Mouse (Mus musculus) kidney, embryonic 14.5 days (tissue): ENCODE data around the gene Atox1. TPM values are rescaled to one million over a fixed set of nuclear protein-coding genes. Genes with fewer than 3 reads are reported as not detected.
A peak's percentile ranks its signal among the peaks of the same experiment; 100 is the strongest.

Experiments
- ATAC-seq: fragments of 200-750 bp; cut with Nextera tagmentation; 2 replicates; pipeline ENCODE4 v1.8.0; 2017; ENCODE audit warnings: moderate number of reproducible peaks, mild to moderate bottlenecking, moderate TSS enrichment, moderate library complexity; ENCODE audit not compliant: low FRiP score, low TSS enrichment
- H3K27ac ChIP-seq: fragments of 300-500 bp; sonication (generic); 2 replicates; pipeline ENCODE4 v1.5.1; 2014; ENCODE audit warnings: low read depth, mild to moderate bottlenecking, low read length, moderate library complexity, mixed read lengths
- H3K27me3 ChIP-seq: fragments of 300-500 bp; sonication (generic); 2 replicates; pipeline ENCODE4 v1.6.1; 2014; ENCODE audit warnings: mild to moderate bottlenecking, low read length; ENCODE audit not compliant: control insufficient read depth, insufficient read depth
- H3K36me3 ChIP-seq: fragments of 300-500 bp; sonication (generic); 2 replicates; pipeline ENCODE4 v1.6.1; 2014; ENCODE audit warnings: low read length, mixed read lengths; ENCODE audit not compliant: control insufficient read depth, insufficient read depth
- H3K4me1 ChIP-seq: fragments of 300-500 bp; sonication (generic); 2 replicates; pipeline ENCODE4 v1.6.1; 2014; ENCODE audit warnings: low read length, mixed read lengths; ENCODE audit not compliant: control insufficient read depth, insufficient read depth
- H3K4me2 ChIP-seq: fragments of 300-500 bp; sonication (generic); replicated peaks from 2 replicates; pipeline ENCODE4 v1.6.1; 2014; ENCODE audit warnings: low read depth, mild to moderate bottlenecking, low read length
- H3K4me3 ChIP-seq: fragments of 300-500 bp; sonication (generic); 2 replicates; pipeline ENCODE4 v1.5.1; 2014; ENCODE audit warnings: mild to moderate bottlenecking, low read length
- H3K9ac ChIP-seq: fragments of 300-500 bp; sonication (generic); 2 replicates; pipeline ENCODE4 v1.6.1; 2014; ENCODE audit warnings: low read depth, mild to moderate bottlenecking, low read length, moderate library complexity
- H3K9me3 ChIP-seq: fragments of 300-500 bp; sonication (generic); 2 replicates; pipeline ENCODE4 v1.6.1; 2016; ENCODE audit warnings: low read length; ENCODE audit not compliant: control insufficient read depth
- WGBS: fragments of 180-500 bp; shearing (Covaris S2); extraction: QIAGEN DNeasy Blood & Tissue Kit; methylation state at CpG from one replicate; pipeline ENCODE4 v1.1.7; 2014; 5-methylcytosine and 5-hydroxymethylcytosine counted together
- polyA plus RNA-seq: library from polyadenylated mRNA; unstranded; fragments of >200 nt; fragmentation: Nextera tagmentation; extraction: Ambion mirVana; gene quantifications from 2 replicates; pipeline ENCODE4 v1.2.1, GENCODE M21; 2014

Gene Atox1
- polyA plus RNA-seq, 1 experiment from 2014 or later, result 389 TPM

- H3K4me2 ChIP-seq, result peak overlapping the region; percentile 67
- H3K27ac ChIP-seq, result peak overlapping the region; percentile 78
- H3K4me3 ChIP-seq, result peak overlapping the region; percentile 63
- no peaks in the 10 kb centered on the region for H3K27me3 ChIP-seq
- H3K9me3 ChIP-seq, result no peaks in the 10 kb centered on the region
- peaks cover 22% of the 10 kb centered on the region for H3K4me1 ChIP-seq
- no peaks in the 10 kb centered on the region for H3K36me3 ChIP-seq
- 2% methylated on average over 17 of the region's 17 CpGs for WGBS
- H3K9ac ChIP-seq, result peak overlapping the region; percentile 69
- peak; percentile 68 for ATAC-seq
These were observed 450 bp downstream of the Atox1 start for GRCm38 (mm10) chr11:55460559-55461018.

GRCm38 (mm10) chr11:55459850-55460558 is 1.0 kb downstream of the Atox1 start:
- H3K36me3 ChIP-seq, result no peaks in the 10 kb centered on the region
- peak overlapping the region; percentile 63 for H3K4me3 ChIP-seq
- H3K4me2 ChIP-seq, result peak overlapping the region; percentile 67
- peaks cover 22% of the 10 kb centered on the region for H3K4me1 ChIP-seq
- peak overlapping the region; percentile 78; the same call in 1 of the 2 replicates for H3K27ac ChIP-seq
- no peaks in the 10 kb centered on the region for H3K27me3 ChIP-seq
- peak overlapping the region; percentile 69 for H3K9ac ChIP-seq
- ATAC-seq, result no peak
- WGBS, result 23% methylated on average over 3 of the region's 3 CpGs
- H3K9me3 ChIP-seq, result no peaks in the 10 kb centered on the region

- Histone ChIP-seq H3K27me3 (no peaks in the 10 kb centered on the region), H3K9me3 (no peaks in the 10 kb centered on the region), H3K4me3 (no peak overlapping the region), H3K4me1 (peaks cover 22% of the 10 kb centered on the region), H3K36me3 (no peaks in the 10 kb centered on the region; the same call in 1 of the 2 replicates), H3K9ac (no peak overlapping the region), H3K4me2 (no peak overlapping the region), H3K27ac (no peak overlapping the region)
- no peak for ATAC-seq
- 39% methylated on average over 4 of the region's 4 CpGs for WGBS
These were observed 2.5 kb downstream of the Atox1 start for GRCm38 (mm10) chr11:55458501-55458900.

GRCm38 (mm10) chr11:55455166-55455565 is 5.9 kb downstream of the Atox1 start:
- Histone ChIP-seq H3K4me1 (peaks cover 17% of the 10 kb centered on the region), H3K36me3 (peaks cover 11% of the 10 kb centered on the region), H3K9ac (no peak overlapping the region), H3K4me2 (no peak overlapping the region), H3K27me3 (no peaks in the 10 kb centered on the region), H3K27ac (no peak overlapping the region), H3K4me3 (no peak overlapping the region), H3K9me3 (no peaks in the 10 kb centered on the region)
- 64% methylated on average over 2 of the region's 2 CpGs for WGBS
- ATAC-seq, result no peak

- WGBS, result 85% methylated on average over 4 of the region's 4 CpGs
- no peak overlapping the region for H3K27ac ChIP-seq
These were observed 7.4 kb downstream of the Atox1 start for GRCm38 (mm10) chr11:55453640-55454039.

GRCm38 (mm10) chr11:55450311-55450710 is 10.7 kb downstream of the Atox1 start:
- no peak overlapping the region for H3K4me2 ChIP-seq
- H3K27ac ChIP-seq, result peak overlapping the region; percentile 47; the same call in 1 of the 2 replicates
- WGBS, result 75% methylated on average over 4 of the region's 4 CpGs
- H3K27me3 ChIP-seq, result no peaks in the 10 kb centered on the region
- peaks cover 27% of the 10 kb centered on the region for H3K36me3 ChIP-seq
- no peaks in the 10 kb centered on the region for H3K4me1 ChIP-seq
- no peak overlapping the region for H3K9ac ChIP-seq
- H3K4me3 ChIP-seq, result no peak overlapping the region
- no peaks in the 10 kb centered on the region for H3K9me3 ChIP-seq
- ATAC-seq, result no peak

More at GRCm38 (mm10) chr11:55453640-55454039, 7.4 kb downstream of the Atox1 start:
- no peaks in the 10 kb centered on the region for H3K27me3 ChIP-seq
- no peaks in the 10 kb centered on the region for H3K9me3 ChIP-seq
- no peak overlapping the region for H3K4me3 ChIP-seq
- no peak overlapping the region for H3K4me2 ChIP-seq
- no peak overlapping the region for H3K9ac ChIP-seq
- H3K36me3 ChIP-seq, result peaks cover 24% of the 10 kb centered on the region
- H3K4me1 ChIP-seq, result peaks cover 3% of the 10 kb centered on the region; the same call in 1 of the 2 replicates
- no peak for ATAC-seq

- Histone ChIP-seq H3K4me2 (no peak overlapping the region), H3K27me3 (no peaks in the 10 kb centered on the region), H3K9ac (no peak overlapping the region), H3K4me1 (no peaks in the 10 kb centered on the region), H3K36me3 (peaks cover 27% of the 10 kb centered on the region), H3K4me3 (no peak overlapping the region), H3K9me3 (no peaks in the 10 kb centered on the region), H3K27ac (peak overlapping the region; percentile 47; the same call in 1 of the 2 replicates)
- ATAC-seq, result peak; percentile 19; the same call in 1 of the 2 replicates
- WGBS, result 48% methylated on average over 7 of the region's 7 CpGs
These were observed 11.5 kb downstream of the Atox1 start for GRCm38 (mm10) chr11:55449531-55449930.

GRCm38 (mm10) chr11:55446579-55446978 is 14.5 kb downstream of the Atox1 start:
- peak; percentile 68 for ATAC-seq
- WGBS, result 21% methylated on average over 4 of the region's 4 CpGs

GRCm38 (mm10) chr11:55444772-55445171 is 16.3 kb downstream of the Atox1 start:
- H3K9ac ChIP-seq, result no peak overlapping the region
- H3K36me3 ChIP-seq, result peaks cover 13% of the 10 kb centered on the region
- H3K27ac ChIP-seq, result no peak overlapping the region
- no peak overlapping the region for H3K4me3 ChIP-seq
- WGBS, result 0% methylated on average over 1 of the region's 1 CpGs
- no peak overlapping the region for H3K4me2 ChIP-seq
- no peaks in the 10 kb centered on the region for H3K4me1 ChIP-seq
- peak; percentile 20; the same call in 1 of the 2 replicates for ATAC-seq
- no peaks in the 10 kb centered on the region for H3K9me3 ChIP-seq
- no peaks in the 10 kb centered on the region for H3K27me3 ChIP-seq

More at GRCm38 (mm10) chr11:55446579-55446978, 14.5 kb downstream of the Atox1 start:
- Histone ChIP-seq H3K27me3 (no peaks in the 10 kb centered on the region), H3K9ac (no peak overlapping the region), H3K9me3 (no peaks in the 10 kb centered on the region), H3K27ac (no peak overlapping the region), H3K4me2 (no peak overlapping the region), H3K36me3 (peaks cover 27% of the 10 kb centered on the region), H3K4me3 (no peak overlapping the region), H3K4me1 (no peaks in the 10 kb centered on the region)
